Mouse (Mus musculus): ENCODE measurements around the gene Nabp1. TPM values are rescaled to one million over a fixed set of nuclear protein-coding genes. Genes with fewer than 3 reads are reported as not detected.

The Nabp1 gene
- 12.8 and 22.4 TPM in 2 replicates for polyA plus RNA-seq (2012; rRNA removed)

DNA sequence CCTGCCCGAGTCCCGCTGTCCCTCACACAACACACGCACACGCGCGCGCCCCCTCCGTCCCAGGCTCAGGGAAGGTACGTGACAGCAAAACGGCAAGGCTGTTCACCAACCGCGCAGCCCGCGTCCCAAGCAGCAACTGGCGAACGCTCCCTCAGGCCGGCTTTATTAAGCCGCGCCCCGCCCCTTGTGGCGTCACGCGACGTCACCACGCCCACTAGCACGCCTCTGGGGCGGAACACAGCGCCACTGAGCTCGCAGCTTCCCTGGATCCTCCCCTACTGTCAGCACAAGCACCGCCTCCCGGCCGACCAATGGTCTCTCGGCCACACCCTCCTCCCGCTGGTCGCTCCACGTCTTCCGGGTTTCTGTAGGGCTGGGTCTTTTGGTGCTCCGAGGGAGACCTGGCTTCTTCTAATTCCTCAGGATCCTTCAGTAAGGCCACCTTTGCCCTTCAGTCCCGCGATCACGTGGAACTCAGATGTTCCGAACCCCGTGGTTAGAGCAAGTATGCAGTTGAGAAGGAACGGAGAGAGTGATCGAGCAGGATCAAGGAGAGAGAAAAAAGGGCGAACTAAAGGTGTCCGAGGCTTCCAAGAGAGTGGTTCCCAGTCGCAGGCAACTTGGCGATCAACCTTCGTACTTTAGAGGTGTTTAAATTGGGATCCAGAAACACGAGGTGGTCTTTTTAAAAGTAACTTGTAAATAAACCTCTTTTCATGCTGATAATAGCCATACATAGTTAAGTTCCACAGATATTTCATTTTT lies at the start of gene Nabp1:
Nabp1 (minus strand) TSS at position 164 of the 765 bp plus-strand sequence.
- DNase-seq (ENCODE audit: low read depth) = peak; percentile 84

- DNase-seq (ENCODE audit: low read depth) = no peak
Observed at GRCm38 (mm10) chr1:51525563-51526265, 47.5 kb upstream of the Nabp1 start.

DNA sequence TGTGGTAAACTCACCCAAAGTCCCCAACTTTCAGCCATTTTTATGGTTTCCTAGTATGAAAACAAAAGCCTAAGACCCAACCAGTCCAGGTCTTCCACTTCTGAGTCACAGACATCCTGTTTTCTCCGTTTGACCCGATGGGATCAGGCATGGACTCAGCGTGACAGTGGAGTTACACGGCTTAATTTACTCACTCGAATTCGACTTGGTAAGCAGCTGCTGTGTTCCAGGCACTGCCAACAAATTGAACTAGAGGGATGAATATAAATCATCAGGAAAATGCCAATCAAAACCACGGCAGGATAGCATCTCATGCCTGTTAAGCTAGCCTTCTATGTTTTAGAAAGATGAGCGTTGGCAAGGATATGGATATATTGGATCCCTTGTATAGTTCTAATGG lies 43.4 kb upstream of the Nabp1 start:
- no peak for DNase-seq (ENCODE audit: low read depth)

DNA sequence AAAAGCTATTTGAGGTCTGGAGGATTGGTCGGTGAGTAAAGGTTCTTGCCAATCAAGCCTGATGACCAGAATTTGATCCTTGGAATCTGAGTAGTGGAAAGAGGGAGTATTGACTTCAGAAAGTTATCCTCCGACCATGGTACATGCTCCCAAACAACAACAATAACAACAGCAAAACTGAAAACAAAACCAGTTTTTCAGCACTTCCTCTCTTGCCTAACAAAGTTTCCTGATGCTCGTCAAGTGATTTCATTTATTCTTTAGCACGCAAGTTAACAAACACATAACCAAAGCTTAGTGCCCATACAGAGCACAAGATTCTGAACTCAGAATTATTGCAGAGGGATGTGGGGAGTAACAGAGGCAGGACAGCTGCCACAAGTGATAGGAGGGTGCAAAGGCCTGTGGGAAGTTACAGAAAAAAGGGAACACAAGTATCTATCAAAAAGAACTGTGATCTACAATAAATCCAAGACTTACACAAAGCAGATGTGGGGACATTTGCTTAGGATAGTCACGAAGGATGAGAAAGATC lies 42.1 kb upstream of the Nabp1 start:
- DNase-seq (ENCODE audit: low read depth) = no peak

- no peak for DNase-seq (ENCODE audit: low read depth)
Observed at GRCm38 (mm10) chr1:51519112-51519511, 40.9 kb upstream of the Nabp1 start.

DNA sequence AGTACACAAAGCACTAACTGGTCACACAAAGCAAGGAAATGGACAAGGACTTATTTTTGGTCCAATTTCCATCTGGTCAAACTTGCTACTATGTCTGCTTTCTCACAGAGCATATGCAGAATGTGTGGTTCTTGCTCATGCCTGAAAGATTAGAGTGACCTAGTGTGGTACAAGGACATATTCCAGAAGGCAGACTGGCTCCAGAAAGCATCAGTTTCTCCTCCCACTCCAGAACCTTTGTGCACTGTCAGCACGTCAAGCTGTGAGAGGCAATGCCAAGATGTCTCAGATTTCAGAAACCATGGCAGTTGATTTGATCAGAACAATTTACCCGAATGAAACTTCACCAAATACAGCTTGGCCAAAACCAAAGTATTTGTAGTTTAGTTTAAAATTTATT lies 37.4 kb upstream of the Nabp1 start:
- no peak for DNase-seq (ENCODE audit: low read depth)

GRCm38 (mm10) chr1:51515041-51515440 lies 36.8 kb upstream of the Nabp1 start:
- no peak for DNase-seq (ENCODE audit: low read depth)

DNA sequence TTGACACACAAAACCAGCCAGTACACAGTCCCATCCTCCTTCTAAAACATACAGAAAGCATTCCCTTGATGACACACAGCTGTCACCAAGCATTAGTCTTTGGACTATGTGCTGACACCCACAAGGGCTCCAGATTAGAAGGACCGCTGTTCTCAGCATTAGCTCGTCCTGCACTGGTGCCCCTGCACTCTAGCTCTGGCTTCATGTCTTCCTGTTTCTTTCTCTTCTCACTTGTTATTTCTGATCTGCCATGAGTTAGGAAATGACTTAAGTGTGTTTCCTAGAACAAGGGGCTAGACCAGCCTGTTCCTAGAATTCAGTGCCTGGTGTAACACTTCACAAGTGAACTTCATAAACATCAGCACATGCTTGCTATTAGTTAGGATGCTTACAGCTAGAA lies 36.2 kb upstream of the Nabp1 start:
- DNase-seq (ENCODE audit: low read depth) = no peak

DNA sequence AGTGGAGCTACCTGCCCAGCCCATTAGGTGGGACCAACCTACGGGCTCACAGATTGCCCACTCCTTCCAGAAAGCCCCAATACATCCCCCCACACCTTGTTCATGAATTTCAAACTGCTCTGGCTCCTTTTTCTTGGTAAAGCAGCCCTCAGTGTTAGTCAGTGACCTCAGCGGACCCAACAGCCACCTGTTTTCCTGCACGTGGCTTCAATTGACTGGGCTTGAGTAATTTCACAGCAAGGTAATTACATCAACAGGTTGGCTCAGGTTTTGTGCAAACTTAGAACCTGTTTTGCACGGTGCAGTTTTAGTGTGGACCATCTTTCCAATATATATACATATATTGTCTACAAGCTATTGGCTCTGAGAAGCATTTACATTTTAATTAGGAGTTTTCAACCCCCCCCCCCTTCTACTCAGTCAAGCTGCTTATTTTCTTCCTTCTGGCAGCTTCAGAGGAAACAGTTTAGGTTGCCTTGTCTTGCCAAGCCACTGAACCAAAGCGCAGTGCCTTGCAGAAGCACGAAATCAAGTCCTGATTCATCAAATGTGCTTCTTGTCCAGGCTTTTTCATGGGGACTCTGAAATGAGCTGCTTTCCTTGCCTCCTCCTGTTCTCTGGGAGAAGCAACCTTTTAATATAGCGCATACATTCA lies 35.0 kb upstream of the Nabp1 start:
- DNase-seq (ENCODE audit: low read depth) = no peak

- DNase-seq (ENCODE audit: low read depth) = no peak
Observed at GRCm38 (mm10) chr1:51512326-51512725, 34.1 kb upstream of the Nabp1 start.

DNA sequence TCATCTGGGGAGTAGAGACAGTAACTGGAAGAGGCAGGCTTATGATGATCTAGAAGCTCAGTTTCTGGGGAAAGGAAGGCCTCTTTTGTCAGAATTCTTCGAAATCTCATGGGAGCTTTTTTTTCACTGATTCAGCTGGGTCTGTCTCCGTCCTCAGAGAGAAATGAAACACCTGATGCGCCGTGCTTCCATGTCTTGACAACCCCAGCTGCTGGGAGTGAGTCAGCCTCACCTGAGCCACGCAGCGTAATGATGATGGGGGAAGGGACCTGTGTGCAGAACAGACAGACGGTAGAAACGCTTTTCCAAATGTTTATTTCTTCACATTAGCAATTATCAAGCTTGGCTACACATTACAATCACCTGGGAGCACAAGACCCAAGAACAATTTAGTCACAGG lies 31.6 kb upstream of the Nabp1 start:
- DNase-seq (ENCODE audit: low read depth) = no peak

DNA sequence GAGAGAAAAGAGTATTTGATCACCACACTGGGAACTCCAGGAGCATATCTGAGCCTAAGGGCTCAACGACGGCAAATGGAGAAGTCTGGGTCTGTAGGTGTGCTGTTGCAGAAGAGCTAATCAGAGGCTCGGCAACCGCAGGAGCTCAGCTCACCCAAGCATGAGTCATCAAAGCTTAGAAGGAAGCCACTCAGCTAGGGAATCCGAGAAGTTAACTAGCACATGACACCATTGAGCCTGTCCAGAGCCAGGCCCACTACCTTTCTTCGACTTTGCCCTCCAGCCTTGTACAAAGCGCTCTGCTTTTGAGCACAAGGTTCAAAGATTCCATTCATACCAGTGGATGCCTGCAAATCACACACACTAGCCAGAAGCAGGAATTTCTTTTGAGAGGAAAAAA lies 30.9 kb upstream of the Nabp1 start:
- DNase-seq (ENCODE audit: low read depth) = no peak

DNA sequence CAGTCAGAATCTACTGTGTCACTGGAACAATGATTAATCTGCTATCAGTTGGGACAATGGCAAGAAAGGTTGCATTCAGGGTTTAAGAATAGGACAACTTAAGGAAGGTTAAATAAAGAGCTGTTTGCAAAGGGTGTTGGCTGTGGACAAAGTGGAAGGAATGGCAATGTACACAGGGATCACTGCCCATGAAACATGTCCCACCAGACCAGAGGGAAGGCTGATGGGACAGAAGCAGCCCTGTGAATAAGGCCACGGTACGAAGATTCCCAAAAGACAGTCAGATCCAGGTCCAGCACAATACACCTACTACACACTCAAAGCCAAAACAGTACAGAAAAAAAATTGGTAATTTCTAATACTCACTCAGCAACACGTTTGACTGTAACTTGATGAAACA lies 30.3 kb upstream of the Nabp1 start:
- DNase-seq (ENCODE audit: low read depth) = no peak

GRCm38 (mm10) chr1:51507436-51507835 lies 29.2 kb upstream of the Nabp1 start:
- no peak for DNase-seq (ENCODE audit: low read depth)

DNA sequence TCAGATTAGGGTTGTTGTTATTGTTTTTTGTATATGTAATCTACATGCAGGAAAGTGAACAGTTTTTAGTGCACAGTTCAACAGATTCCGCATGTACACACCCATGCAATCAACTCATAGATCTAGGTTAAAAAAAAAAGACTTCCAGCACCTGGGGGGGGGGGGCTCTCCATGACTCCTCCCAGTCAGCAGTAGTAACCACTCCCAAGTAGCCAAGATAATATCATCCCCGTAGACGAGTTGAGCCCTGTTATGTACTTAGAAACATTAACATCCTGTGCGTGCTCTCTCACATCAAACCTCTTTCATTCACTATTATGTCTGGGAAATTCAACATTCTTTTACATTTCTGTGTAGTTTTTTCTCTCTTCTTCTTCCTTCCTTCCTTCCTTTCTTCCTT lies 28.0 kb upstream of the Nabp1 start:
- DNase-seq (ENCODE audit: low read depth) = no peak

DNA sequence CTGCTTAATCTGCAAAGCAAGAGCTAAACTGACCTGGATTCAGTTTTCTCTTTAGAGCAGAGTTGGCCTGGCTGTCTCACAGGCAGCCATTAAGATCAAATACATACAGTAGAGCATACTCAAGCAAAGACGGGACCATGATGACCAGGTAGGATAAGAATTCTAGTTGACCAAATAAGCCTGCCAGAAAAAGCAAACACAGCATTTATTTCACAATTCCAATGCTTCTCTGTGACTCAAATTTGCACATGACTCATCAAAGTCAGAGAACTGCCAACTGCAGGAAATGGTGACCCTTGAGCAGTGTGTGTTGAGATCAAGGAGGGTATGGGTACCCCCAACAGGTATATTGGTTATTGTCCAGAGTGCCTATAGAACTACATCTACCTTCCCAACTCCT lies 27.4 kb upstream of the Nabp1 start:
- no peak for DNase-seq (ENCODE audit: low read depth)

DNA sequence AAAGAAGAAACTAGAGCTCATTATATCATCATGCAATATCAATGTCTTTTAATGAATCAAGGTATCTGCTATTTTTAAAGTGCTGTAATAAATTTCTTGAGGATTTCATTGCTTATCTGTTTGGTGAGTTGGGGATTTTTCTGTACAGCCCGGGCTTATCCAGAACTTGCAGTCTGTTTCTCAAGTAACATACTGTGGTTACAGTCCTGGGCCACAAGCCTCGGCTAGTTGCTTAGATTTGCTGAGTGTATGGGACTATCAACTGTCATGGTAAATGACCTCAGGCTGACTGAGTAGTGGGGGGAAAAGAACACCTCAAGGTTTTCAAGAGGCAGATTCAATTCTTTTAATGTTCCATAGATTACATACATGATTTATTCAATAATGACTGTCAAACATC lies 24.8 kb upstream of the Nabp1 start:
- no peak for DNase-seq (ENCODE audit: low read depth)

DNA sequence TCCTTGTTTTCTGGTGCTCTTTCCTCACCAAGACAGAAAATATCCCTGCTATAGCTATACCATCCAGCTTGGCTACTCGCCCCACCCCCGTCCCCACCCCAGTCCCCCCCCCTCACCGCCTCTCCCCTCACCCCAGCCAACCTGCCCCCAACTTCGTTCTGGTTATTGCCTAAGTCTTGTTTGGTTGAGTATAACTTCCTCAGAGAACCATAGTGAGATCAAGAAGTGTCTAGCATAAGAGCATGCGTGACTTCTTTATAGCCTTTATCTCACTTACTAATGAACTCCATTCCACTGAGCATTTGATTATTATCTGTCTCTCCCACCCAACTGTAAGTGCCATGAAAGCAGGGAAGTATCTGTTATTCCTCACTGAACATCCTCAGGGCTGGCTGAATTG lies 24.1 kb upstream of the Nabp1 start:
- DNase-seq (ENCODE audit: low read depth) = no peak

- DNase-seq (ENCODE audit: low read depth) = no peak
Observed at GRCm38 (mm10) chr1:51501251-51501650, 23.0 kb upstream of the Nabp1 start.

GRCm38 (mm10) chr1:51498601-51499098 lies 20.4 kb upstream of the Nabp1 start:
- no peak for DNase-seq (ENCODE audit: low read depth)

GRCm38 (mm10) chr1:51496163-51496562 lies 17.9 kb upstream of the Nabp1 start:
- no peak for DNase-seq (ENCODE audit: low read depth)

GRCm38 (mm10) chr1:51493592-51494307 lies 15.5 kb upstream of the Nabp1 start:
- DNase-seq (ENCODE audit: low read depth) = no peak

Data from gonadal fat pad, adult 2 months (tissue).